Mouse (Mus musculus): ENCODE results near the gene Gpr152. TPM values are rescaled to one million over a fixed set of nuclear protein-coding genes. Genes with fewer than 3 reads are reported as not detected.

The Gpr152 gene
- polyA plus RNA-seq, 1 experiment from 2014 or later: not detected

DNA sequence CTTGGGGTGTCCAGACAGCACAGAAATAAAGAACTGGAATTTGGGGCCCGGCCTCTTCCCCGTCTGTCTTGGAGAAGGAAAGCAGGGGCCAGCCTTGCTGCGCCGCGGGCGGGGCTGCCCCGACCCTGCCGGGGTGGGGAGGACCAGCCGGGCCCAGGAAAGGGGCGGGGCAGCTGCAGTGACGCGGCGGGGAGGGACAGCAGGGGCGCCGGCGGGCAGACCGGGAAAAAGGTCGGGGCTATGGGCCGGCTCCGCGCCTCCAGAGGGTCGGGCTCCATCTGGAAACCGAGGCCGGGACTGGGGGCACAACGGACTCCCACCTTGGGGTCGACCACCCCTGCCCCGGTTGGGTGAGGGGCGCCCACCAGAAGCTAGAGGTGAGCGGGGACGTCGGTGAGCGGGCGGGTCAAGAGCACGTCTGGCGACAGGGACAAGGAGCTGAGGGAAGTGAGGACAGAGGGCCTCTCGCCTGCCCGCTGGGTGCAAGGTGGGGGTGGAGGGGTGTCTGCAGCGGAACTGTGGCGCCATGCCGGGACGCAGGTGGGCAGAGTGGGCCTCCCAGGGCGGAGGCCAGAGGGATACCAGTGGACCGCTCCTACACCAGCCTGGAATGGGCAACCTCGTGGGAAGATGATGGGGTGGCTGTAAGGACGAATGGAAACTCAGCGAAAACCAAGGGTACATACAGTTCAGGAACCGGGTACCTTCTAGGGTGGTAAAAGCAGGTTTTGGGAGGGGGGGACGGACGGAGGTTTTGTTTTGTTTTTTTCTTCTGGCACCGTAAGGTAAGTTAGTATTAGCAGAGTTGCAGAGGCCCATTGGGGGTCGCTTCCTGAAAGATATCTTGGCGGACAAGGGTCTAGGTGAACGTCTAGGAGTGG is 39.5 kb upstream of the Gpr152 start, which contains the start of gene Pitpnm1:
Gene Pitpnm1, plus strand, starts transcription at position 162 of the 881 bp plus-strand sequence.
- Histone ChIP-seq H3K27me3 (replicated peaks) (peaks cover 50% of the 10 kb centered on the region), H3K36me3 (peaks cover 4% of the 10 kb centered on the region; the same call in 1 of the 2 replicates), H3K4me1 (peaks cover 51% of the 10 kb centered on the region), H3K27ac (peak within 1 kb of the TSS; percentile 67), H3K4me3 (peak within 1 kb of the TSS; percentile 72), H3K4me2 (peak within 1 kb of the TSS; percentile 93), H3K9ac (peak within 1 kb of the TSS; percentile 70), H3K9me3 (replicated peaks) (no peaks in the 10 kb centered on the region)
- WGBS (ENCODE audit: insufficient replicate concordance): 2% methylated on average over 50 of the region's 53 CpGs
- no peak for ATAC-seq

GRCm38 (mm10) chr19:4100718-4101261 is 38.8 kb upstream of the Gpr152 start:
- peak overlapping the region; percentile 72 for H3K4me3 ChIP-seq
- peaks cover 4% of the 10 kb centered on the region; the same call in 1 of the 2 replicates for H3K36me3 ChIP-seq
- H3K9ac ChIP-seq: peak overlapping the region; percentile 70
- 2% methylated on average over 51 of the region's 52 CpGs for WGBS (ENCODE audit: insufficient replicate concordance)
- H3K27ac ChIP-seq: no peak overlapping the region
- no peaks in the 10 kb centered on the region for H3K9me3 ChIP-seq (replicated peaks)
- ATAC-seq: no peak
- peaks cover 55% of the 10 kb centered on the region for H3K27me3 ChIP-seq (replicated peaks)
- H3K4me1 ChIP-seq: peaks cover 50% of the 10 kb centered on the region
- H3K4me2 ChIP-seq: peak overlapping the region; percentile 93

GRCm38 (mm10) chr19:4101466-4101865 is 38.1 kb upstream of the Gpr152 start:
- Histone ChIP-seq H3K36me3 (peaks cover 4% of the 10 kb centered on the region; the same call in 1 of the 2 replicates), H3K9ac (no peak overlapping the region), H3K27ac (no peak overlapping the region), H3K4me2 (peak overlapping the region; percentile 93), H3K27me3 (replicated peaks) (peaks cover 55% of the 10 kb centered on the region), H3K9me3 (replicated peaks) (no peaks in the 10 kb centered on the region), H3K4me1 (peaks cover 43% of the 10 kb centered on the region), H3K4me3 (peak overlapping the region; percentile 72; the same call in 1 of the 2 replicates)
- no peak for ATAC-seq
- WGBS (ENCODE audit: insufficient replicate concordance): 71% methylated on average over 6 of the region's 6 CpGs

GRCm38 (mm10) chr19:4102049-4102448 is 37.5 kb upstream of the Gpr152 start:
- Histone ChIP-seq H3K36me3 (peaks cover 4% of the 10 kb centered on the region; the same call in 1 of the 2 replicates), H3K9me3 (replicated peaks) (no peaks in the 10 kb centered on the region), H3K27ac (no peak overlapping the region), H3K4me3 (no peak overlapping the region), H3K4me2 (no peak overlapping the region), H3K27me3 (replicated peaks) (peaks cover 58% of the 10 kb centered on the region), H3K4me1 (peaks cover 41% of the 10 kb centered on the region), H3K9ac (no peak overlapping the region)
- 74% methylated on average over 2 of the region's 2 CpGs for WGBS (ENCODE audit: insufficient replicate concordance)
- no peak for ATAC-seq

DNA sequence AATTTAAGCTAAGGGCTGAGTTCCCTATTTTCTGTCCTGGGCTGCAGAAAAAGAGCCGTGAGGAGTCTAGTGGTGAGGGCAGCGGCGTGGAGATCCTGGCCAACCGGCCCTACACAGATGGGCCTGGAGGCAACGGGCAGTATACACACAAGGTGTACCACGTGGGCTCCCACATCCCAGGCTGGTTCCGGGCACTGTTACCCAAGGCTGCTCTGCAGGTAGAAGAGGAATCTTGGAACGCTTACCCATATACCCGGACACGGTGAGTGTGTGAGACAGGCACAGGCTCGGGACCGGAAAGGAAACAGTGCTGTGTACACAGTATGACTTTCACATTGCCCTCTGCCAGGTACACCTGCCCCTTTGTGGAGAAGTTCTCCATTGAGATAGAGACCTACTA is 37.0 kb upstream of the Gpr152 start:
- no peak for ATAC-seq
- H3K4me1 ChIP-seq: peaks cover 37% of the 10 kb centered on the region
- no peak overlapping the region for H3K4me2 ChIP-seq
- 79% methylated on average over 12 of the region's 12 CpGs for WGBS (ENCODE audit: insufficient replicate concordance)
- no peak overlapping the region for H3K4me3 ChIP-seq
- peaks cover 58% of the 10 kb centered on the region for H3K27me3 ChIP-seq (replicated peaks)
- H3K9ac ChIP-seq: no peak overlapping the region
- H3K9me3 ChIP-seq (replicated peaks): no peaks in the 10 kb centered on the region
- no peak overlapping the region for H3K27ac ChIP-seq
- peaks cover 4% of the 10 kb centered on the region; the same call in 1 of the 2 replicates for H3K36me3 ChIP-seq

DNA sequence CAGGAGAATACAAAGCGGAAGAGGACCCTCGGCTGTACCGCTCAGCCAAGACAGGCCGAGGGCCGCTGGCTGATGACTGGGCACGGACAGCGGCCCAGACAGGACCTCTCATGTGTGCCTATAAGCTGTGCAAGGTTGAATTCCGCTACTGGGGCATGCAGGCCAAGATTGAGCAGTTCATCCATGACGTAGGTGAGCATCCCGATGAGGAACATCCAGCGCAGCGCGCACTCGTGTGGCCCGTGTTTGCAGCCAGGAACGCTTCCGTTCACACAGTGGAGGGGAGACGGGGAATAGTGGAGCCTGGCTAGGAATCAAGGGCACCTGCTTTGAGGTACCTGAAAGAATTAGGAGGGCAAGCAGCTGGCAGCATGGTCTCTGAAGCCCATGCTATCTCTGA is 36.3 kb upstream of the Gpr152 start:
- H3K27me3 ChIP-seq (replicated peaks): peaks cover 58% of the 10 kb centered on the region
- H3K36me3 ChIP-seq: peaks cover 4% of the 10 kb centered on the region; the same call in 1 of the 2 replicates
- WGBS (ENCODE audit: insufficient replicate concordance): 88% methylated on average over 18 of the region's 18 CpGs
- H3K9me3 ChIP-seq (replicated peaks): no peaks in the 10 kb centered on the region
- no peak overlapping the region for H3K9ac ChIP-seq
- H3K27ac ChIP-seq: no peak overlapping the region
- H3K4me1 ChIP-seq: peaks cover 31% of the 10 kb centered on the region
- no peak overlapping the region for H3K4me2 ChIP-seq
- no peak for ATAC-seq
- no peak overlapping the region for H3K4me3 ChIP-seq

DNA sequence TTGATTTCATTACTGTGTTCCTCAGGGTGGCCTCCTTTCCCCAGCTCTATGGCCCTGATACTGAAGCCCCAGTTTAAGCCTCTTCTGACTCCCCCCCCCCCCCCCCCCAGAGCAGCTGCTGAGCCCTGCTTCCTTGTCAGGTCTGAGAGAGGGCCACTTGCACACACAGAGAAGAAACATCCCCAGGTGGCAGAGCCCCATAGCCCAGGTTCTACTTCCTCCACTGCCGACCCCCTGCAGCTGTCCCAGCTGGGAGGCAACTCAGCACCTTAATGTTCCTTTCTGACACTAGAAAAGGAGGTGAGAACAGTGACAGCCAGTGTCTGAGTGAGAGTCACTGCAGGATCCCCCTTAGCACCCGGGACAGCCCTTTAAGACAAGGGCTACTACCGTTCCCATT is 35.8 kb upstream of the Gpr152 start:
- Histone ChIP-seq H3K27ac (no peak overlapping the region), H3K36me3 (peaks cover under 1% of the 10 kb centered on the region; the same call in 1 of the 2 replicates), H3K27me3 (replicated peaks) (peaks cover 58% of the 10 kb centered on the region), H3K9ac (no peak overlapping the region), H3K9me3 (replicated peaks) (no peaks in the 10 kb centered on the region), H3K4me1 (peaks cover 26% of the 10 kb centered on the region), H3K4me3 (no peak overlapping the region), H3K4me2 (no peak overlapping the region)
- ATAC-seq: no peak
- WGBS (ENCODE audit: insufficient replicate concordance): 47% methylated on average over 3 of the region's 3 CpGs

GRCm38 (mm10) chr19:4104675-4105194 is 34.9 kb upstream of the Gpr152 start:
- H3K27me3 ChIP-seq (replicated peaks): peaks cover 53% of the 10 kb centered on the region
- H3K4me3 ChIP-seq: no peak overlapping the region
- WGBS (ENCODE audit: insufficient replicate concordance): 81% methylated on average over 16 of the region's 16 CpGs
- peaks cover 16% of the 10 kb centered on the region for H3K4me1 ChIP-seq
- no peak for ATAC-seq
- H3K9ac ChIP-seq: no peak overlapping the region
- H3K9me3 ChIP-seq (replicated peaks): no peaks in the 10 kb centered on the region
- H3K4me2 ChIP-seq: no peak overlapping the region
- H3K27ac ChIP-seq: no peak overlapping the region
- no peaks in the 10 kb centered on the region for H3K36me3 ChIP-seq

GRCm38 (mm10) chr19:4106654-4107053 is 32.9 kb upstream of the Gpr152 start:
- Histone ChIP-seq H3K9me3 (replicated peaks) (no peaks in the 10 kb centered on the region), H3K4me3 (no peak overlapping the region), H3K4me1 (no peaks in the 10 kb centered on the region), H3K9ac (no peak overlapping the region), H3K27ac (no peak overlapping the region), H3K36me3 (no peaks in the 10 kb centered on the region), H3K4me2 (no peak overlapping the region), H3K27me3 (replicated peaks) (peaks cover 34% of the 10 kb centered on the region)
- WGBS (ENCODE audit: insufficient replicate concordance): 81% methylated on average over 14 of the region's 14 CpGs
- no peak for ATAC-seq

- H3K4me1 ChIP-seq: peaks cover 12% of the 10 kb centered on the region
- no peak overlapping the region for H3K4me2 ChIP-seq
- no peak overlapping the region for H3K4me3 ChIP-seq
- WGBS (ENCODE audit: insufficient replicate concordance): 77% methylated on average over 9 of the region's 9 CpGs
- H3K27me3 ChIP-seq (replicated peaks): peaks cover 15% of the 10 kb centered on the region; the same call in 1 of the 2 replicates
- no peaks in the 10 kb centered on the region for H3K9me3 ChIP-seq (replicated peaks)
- ATAC-seq: no peak
- no peak overlapping the region for H3K27ac ChIP-seq
- no peak overlapping the region for H3K9ac ChIP-seq
- peaks cover 15% of the 10 kb centered on the region for H3K36me3 ChIP-seq
Measured at GRCm38 (mm10) chr19:4108535-4108934, 31.1 kb upstream of the Gpr152 start.

DNA sequence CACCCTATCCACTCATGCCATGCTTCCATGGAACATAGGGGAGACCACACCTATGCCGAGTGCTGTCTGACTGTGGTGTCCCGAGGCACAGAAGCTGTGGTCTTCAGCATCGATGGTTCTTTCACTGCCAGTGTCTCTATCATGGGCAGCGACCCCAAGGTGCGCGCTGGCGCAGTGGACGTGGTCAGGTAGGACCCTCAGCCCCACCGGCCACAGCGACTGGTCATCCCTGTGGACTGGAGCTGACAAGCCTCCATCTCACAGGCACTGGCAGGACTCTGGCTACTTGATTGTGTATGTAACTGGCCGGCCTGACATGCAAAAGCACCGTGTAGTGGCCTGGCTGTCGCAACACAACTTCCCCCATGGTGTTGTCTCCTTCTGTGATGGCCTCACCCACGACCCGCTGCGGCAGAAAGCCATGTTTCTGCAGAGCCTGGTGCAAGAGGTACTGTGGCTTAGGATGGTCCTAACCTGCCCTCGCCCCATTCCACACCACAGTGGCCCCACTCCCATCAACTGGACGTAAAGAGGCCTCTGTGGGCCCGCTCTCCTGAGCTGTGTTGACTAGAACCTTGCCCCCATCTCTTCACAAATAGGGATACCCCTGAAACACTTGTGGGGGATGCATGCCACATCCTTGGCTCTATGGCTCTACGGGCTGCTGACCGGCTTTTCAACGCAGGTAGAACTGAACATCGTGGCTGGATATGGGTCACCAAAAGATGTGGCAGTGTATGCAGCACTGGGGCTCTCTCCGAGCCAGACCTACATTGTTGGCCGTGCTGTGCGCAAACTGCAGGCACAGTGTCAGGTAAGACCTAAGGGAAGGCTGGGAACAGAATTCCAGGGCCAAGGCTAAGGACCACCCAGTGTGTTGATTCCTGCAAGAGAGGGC is 27.3 kb upstream of the Gpr152 start:
- Histone ChIP-seq H3K4me1 (peaks cover 24% of the 10 kb centered on the region), H3K9me3 (replicated peaks) (no peaks in the 10 kb centered on the region), H3K4me2 (no peak overlapping the region), H3K9ac (no peak overlapping the region), H3K27ac (no peak overlapping the region), H3K27me3 (replicated peaks) (no peaks in the 10 kb centered on the region), H3K4me3 (no peak overlapping the region), H3K36me3 (peaks cover 50% of the 10 kb centered on the region)
- ATAC-seq: no peak
- 86% methylated on average over 26 of the region's 26 CpGs for WGBS (ENCODE audit: insufficient replicate concordance)

Data from liver, embryonic 12.5 days (tissue).